Mouse (Mus musculus) small intestine, adult 2 months (tissue): ENCODE data around the gene Gpr153.

Source experiments
- CTCF ChIP-seq: fragments of 200-500 bp; IDR thresholded peaks from 2 replicates; pipeline ENCODE4 v1.5.1; 2012; ENCODE audit warnings: low read depth, mild to moderate bottlenecking, control low read depth, inconsistent platforms, low read length, moderate library complexity, mixed read lengths; ENCODE audit not compliant: insufficient replicate concordance, insufficient read length; ENCODE audit errors: extremely low read depth
- POLR2A ChIP-seq: fragments of 200-500 bp; IDR thresholded peaks from 2 replicates; pipeline ENCODE4 v1.6.1; 2012; ENCODE audit warnings: low read depth, mild to moderate bottlenecking, control low read depth, inconsistent platforms, low read length, moderate library complexity

DNA sequence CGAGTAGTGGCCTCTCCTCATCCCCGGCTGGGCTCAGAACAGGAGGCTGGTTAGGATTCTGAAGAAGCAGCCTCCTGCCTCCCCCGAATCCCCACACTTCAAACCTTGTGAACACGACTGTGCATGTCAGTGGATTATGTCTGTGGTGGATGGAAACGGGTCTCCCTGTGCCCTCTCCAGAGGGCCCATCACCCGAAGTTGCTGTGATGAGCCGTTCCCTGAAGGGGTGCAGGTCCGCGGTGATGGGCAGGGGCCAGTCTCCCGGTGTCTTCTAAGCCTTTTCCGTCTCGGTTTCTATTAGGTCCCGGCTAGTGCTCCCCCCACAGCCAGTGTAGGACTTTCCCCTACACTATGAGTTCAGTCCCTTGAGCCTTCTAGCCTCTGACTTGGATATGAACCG, 24.8 kb downstream of the Gpr153 start:
- no peak for TF ChIP-seq CTCF
- no peak for TF ChIP-seq POLR2A
